Mouse (Mus musculus) megakaryocyte, adult 5-6 weeks (primary cell): ENCODE measurements around the gene Prdx1. TPM values are rescaled to one million over a fixed set of nuclear protein-coding genes. Genes with fewer than 3 reads are reported as not detected.

ENCODE experiments used
- ATAC-seq: 2 replicates; pipeline ENCODE4 v1.8.0; 2016; ENCODE audit warnings: mild to moderate bottlenecking, inconsistent platforms; ENCODE audit not compliant: poor library complexity, severe bottlenecking
- total RNA-seq, 2 experiments: library from RNA; stranded (forward) in 1 of 2; stranded (reverse) in 1 of 2; fragments of 153-499, 151-499 nt in 1 of 2; fragments of 221-1000, 200-1000 nt in 1 of 2; gene quantifications; 2 replicates each; pipeline versions ENCODE4 v1.2.3 to v1.2.4; 2015 to 2017

Prdx1 gene
- total RNA-seq, 2 experiments from 2014 or later = 344 to 644 TPM

GRCm38 (mm10) chr4:116722230-116722629, 36.9 kb downstream of the Prdx1 start:
- ATAC-seq = no peak

- no peak for ATAC-seq
These were observed 40.1 kb downstream of the Prdx1 start for GRCm38 (mm10) chr4:116725444-116725843.

GRCm38 (mm10) chr4:116727401-116727800, 42.1 kb downstream of the Prdx1 start:
- ATAC-seq = no peak

GRCm38 (mm10) chr4:116729532-116729931, 44.2 kb downstream of the Prdx1 start:
- no peak for ATAC-seq

- no peak for ATAC-seq
These were observed 45.7 kb downstream of the Prdx1 start for GRCm38 (mm10) chr4:116731077-116731476.

- no peak for ATAC-seq
These were observed 47.0 kb downstream of the Prdx1 start for GRCm38 (mm10) chr4:116732355-116732754.

- ATAC-seq = no peak
These were observed 49.7 kb downstream of the Prdx1 start for GRCm38 (mm10) chr4:116734996-116735395.

- no peak for ATAC-seq
These were observed 53.8 kb downstream of the Prdx1 start for GRCm38 (mm10) chr4:116738972-116739751.

GRCm38 (mm10) chr4:116749750-116750149, 64.4 kb downstream of the Prdx1 start:
- no peak for ATAC-seq

Other genes with a start within 250 kb of the Prdx1 start
- gene Mast2, start 221.4 kb upstream of the Prdx1 start, total RNA-seq (2015) = 22.1 and 28.7 TPM in 2 replicates
- gene Mast2, start 221.4 kb upstream of the Prdx1 start, total RNA-seq (2017) = 10.5 and 11.7 TPM in 2 replicates
- 5.8 and 7.5 TPM in 2 replicates for gene Ipp, start 178.0 kb upstream of the Prdx1 start, total RNA-seq (2015)
- 10.2 and 10.8 TPM in 2 replicates for gene Ipp, start 178.0 kb upstream of the Prdx1 start, total RNA-seq (2017)
- gene Tmem69, start 129.6 kb upstream of the Prdx1 start, total RNA-seq (2015) = 17.5 and 20.8 TPM in 2 replicates
- 5.5 and 10.2 TPM in 2 replicates for gene Tmem69, start 129.6 kb upstream of the Prdx1 start, total RNA-seq (2017)
- gene Gpbp1l1, start 127.9 kb upstream of the Prdx1 start, total RNA-seq (2015) = 78.7 and 84.3 TPM in 2 replicates
- gene Gpbp1l1, start 127.9 kb upstream of the Prdx1 start, total RNA-seq (2017) = 139 and 162 TPM in 2 replicates
- 2.7 and 3.3 TPM in 2 replicates for gene Ccdc17, start 88.9 kb upstream of the Prdx1 start, total RNA-seq (2015)
- gene Ccdc17, start 88.9 kb upstream of the Prdx1 start, total RNA-seq (2017) = 2.6 and 4.3 TPM in 2 replicates
- 95.7 and 101 TPM in 2 replicates for gene Nasp, start 57.6 kb upstream of the Prdx1 start, total RNA-seq (2015)
- gene Nasp, start 57.6 kb upstream of the Prdx1 start, total RNA-seq (2017) = 225 and 236 TPM in 2 replicates
- gene Akr1a1, start 33.9 kb upstream of the Prdx1 start, total RNA-seq (2015) = 465 and 471 TPM in 2 replicates
- gene Akr1a1, start 33.9 kb upstream of the Prdx1 start, total RNA-seq (2017) = 733 and 897 TPM in 2 replicates
- 8.1 and 10.9 TPM in 2 replicates for gene Mmachc, start 22.9 kb downstream of the Prdx1 start, total RNA-seq (2015)
- 5.2 and 6.4 TPM in 2 replicates for gene Mmachc, start 22.9 kb downstream of the Prdx1 start, total RNA-seq (2017)
- 34.7 and 36.2 TPM in 2 replicates for gene Ccdc163, start 23.0 kb downstream of the Prdx1 start, total RNA-seq (2015)
- gene Ccdc163, start 23.0 kb downstream of the Prdx1 start, total RNA-seq (2017) = 19.2 and 23.4 TPM in 2 replicates
- gene Tesk2, start 35.4 kb downstream of the Prdx1 start, total RNA-seq (2015) = 29.1 and 38.5 TPM in 2 replicates
- 22.8 and 24.3 TPM in 2 replicates for gene Tesk2, start 35.4 kb downstream of the Prdx1 start, total RNA-seq (2017)
- 17.7 and 18.2 TPM in 2 replicates for gene Toe1, start 122.1 kb downstream of the Prdx1 start, total RNA-seq (2015)
- 31.9 and 41.1 TPM in 2 replicates for gene Toe1, start 122.1 kb downstream of the Prdx1 start, total RNA-seq (2017)
- 5.3 and 10.8 TPM in 2 replicates for gene Mutyh, start 122.2 kb downstream of the Prdx1 start, total RNA-seq (2015)
- gene Mutyh, start 122.2 kb downstream of the Prdx1 start, total RNA-seq (2017) = 2.7 and 5.5 TPM in 2 replicates
- not detected in 2 replicates for gene Hpdl, start 136.2 kb downstream of the Prdx1 start, total RNA-seq (2015)
- not detected in 2 replicates for gene Hpdl, start 136.2 kb downstream of the Prdx1 start, total RNA-seq (2017)
- 0.02 and 0.16 TPM in 2 replicates for gene Zswim5, start 191.8 kb downstream of the Prdx1 start, total RNA-seq (2015)
- not detected in 2 replicates for gene Zswim5, start 191.8 kb downstream of the Prdx1 start, total RNA-seq (2017)